Mouse (Mus musculus) gastrocnemius, adult 2 months (tissue): ENCODE measurements at regions not wholly inside any gene's neighbourhood (a gene's known extent, or its start where the extent isn't known, plus 50 kb on each side); places are given as distances from the start of the nearest gene placed in this dataset.
"Not testable (repeated sequence)": the region's sequence is repeated elsewhere in the genome, so short reads cannot be mapped to it uniquely, and the experiment has no call there.

ENCODE experiments used
- DNase-seq: peaks from one replicate; pipeline ENCODE4 v3.0.0; 2022
- H3K27ac ChIP-seq: fragments of 200-600 bp; 2 replicates; pipeline ENCODE4 v1.8.1; 2022; ENCODE audit warnings: mild to moderate bottlenecking
- H3K4me3 ChIP-seq: fragments of 200-600 bp; 2 replicates; pipeline ENCODE4 v1.8.1; 2022; ENCODE audit warnings: mild to moderate bottlenecking, moderate library complexity
- CTCF ChIP-seq: fragments of 200-600 bp; IDR thresholded peaks from 2 replicates; pipeline ENCODE4 v1.8.1; 2022; ENCODE audit warnings: antibody characterized with exemption, mild to moderate bottlenecking, moderate library complexity
- intact Hi-C: fragments of 180-260 bp; cut with DNase I; formaldehyde crosslinking; loops from one replicate; pipeline ENCODE4 v1.15.1; 2025

GRCm38 (mm10) chr5:74801946-74802345, 99.2 kb upstream of the Lnx1 start:
- no peak for DNase-seq
- intact Hi-C loops: no loop called here
- Histone ChIP-seq H3K27ac (no peak overlapping the region), H3K4me3 (no peak overlapping the region)
- TF ChIP-seq CTCF: no peak

DNA sequence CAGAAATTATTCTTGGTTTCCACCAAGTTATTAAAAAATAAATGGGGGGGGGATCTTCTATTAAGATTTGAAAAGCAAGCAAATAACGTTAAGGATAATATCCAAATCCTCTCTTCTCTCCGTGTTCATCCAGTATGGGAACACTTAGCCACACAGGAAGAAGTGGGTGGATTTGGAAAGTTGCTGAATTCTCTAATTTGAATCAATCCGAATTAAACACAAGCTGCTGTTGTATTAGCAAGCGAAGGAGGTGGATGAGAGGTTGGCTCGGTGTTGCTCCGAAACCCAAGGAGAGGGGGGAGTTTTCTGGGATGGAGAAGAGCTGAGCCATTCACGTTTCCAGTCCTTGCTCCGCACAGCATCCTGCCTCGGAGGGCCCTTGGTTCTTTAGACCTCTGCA, 97.6 kb upstream of the Lnx1 start:
- no peak for DNase-seq
- TF ChIP-seq CTCF: no peak
- no peak overlapping the region for H3K27ac ChIP-seq
- no peak overlapping the region for H3K4me3 ChIP-seq
- intact Hi-C loops: no loop called here

- Histone ChIP-seq H3K4me3 (no peak overlapping the region), H3K27ac (no peak overlapping the region; the same call in 1 of the 2 replicates)
- intact Hi-C loops: loop anchor here (5.0 to 10.0 kb wide), 2 partner anchors 148 to 154 kb away; no protein-coding TSS in a partner anchor
- peak; percentile 52 for DNase-seq
- peak; percentile 68 for TF ChIP-seq CTCF
Measured at GRCm38 (mm10) chr5:74796421-74797067, 93.8 kb upstream of the Lnx1 start.

DNA sequence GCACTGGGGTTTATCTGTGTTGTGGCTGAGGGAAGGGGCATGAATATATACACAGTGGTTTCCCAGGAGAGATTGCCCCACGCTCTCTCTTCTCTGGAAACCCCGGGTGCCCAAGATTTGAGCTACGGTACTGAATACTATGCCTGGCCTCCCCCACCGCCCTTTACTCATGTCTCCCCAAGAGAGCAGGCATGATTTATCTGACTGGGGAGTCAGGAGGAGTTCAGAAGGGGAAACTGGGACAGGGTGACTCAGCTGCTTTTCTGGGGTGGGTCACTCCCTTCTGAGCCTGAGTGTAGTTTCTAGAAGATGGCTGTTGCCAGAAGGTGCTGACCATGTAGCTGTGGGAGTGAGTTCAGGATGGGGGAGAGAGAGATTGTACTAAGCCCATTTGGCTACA, 92.0 kb upstream of the Lnx1 start:
- intact Hi-C loops: loop anchor here (5.0 to 10.0 kb wide), 3 partner anchors 150 to 363 kb away; no protein-coding TSS in a partner anchor
- peak; percentile 46 for DNase-seq
- no peak overlapping the region for H3K4me3 ChIP-seq
- no peak for TF ChIP-seq CTCF
- H3K27ac ChIP-seq: peak overlapping the region; percentile 82

- intact Hi-C loops: loop anchor here (5.0 to 10.0 kb wide), 2 partner anchors 151 to 364 kb away; no protein-coding TSS in a partner anchor
- DNase-seq: peak; percentile 56
- no peak for TF ChIP-seq CTCF
- H3K27ac ChIP-seq: peak overlapping the region; percentile 82
- H3K4me3 ChIP-seq: no peak overlapping the region
Measured at GRCm38 (mm10) chr5:74793431-74793830, 90.7 kb upstream of the Lnx1 start.

- DNase-seq: no peak
- peak overlapping the region; percentile 54; the same call in 1 of the 2 replicates for H3K4me3 ChIP-seq
Measured at GRCm38 (mm10) chr5:74792936-74793335, 90.2 kb upstream of the Lnx1 start.

DNA sequence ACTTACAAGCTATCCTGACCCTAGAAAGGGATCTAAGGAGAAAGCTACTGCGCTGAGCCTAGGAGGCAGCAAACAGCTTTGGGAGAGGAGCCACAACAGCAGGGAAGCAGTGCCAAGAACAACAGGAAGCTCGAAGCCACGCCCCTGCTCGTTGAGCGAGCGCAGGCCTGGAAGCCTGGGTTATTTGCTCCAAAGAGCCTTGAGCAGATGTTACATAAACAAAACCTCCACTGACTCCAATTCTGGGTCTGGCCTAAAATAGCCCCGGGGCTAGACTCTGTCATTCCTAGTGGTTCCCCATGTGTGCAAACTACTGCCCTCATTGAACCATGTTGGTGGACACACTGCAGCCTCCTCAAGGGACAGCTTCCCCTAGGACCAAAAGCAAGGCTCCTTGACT, 89.6 kb upstream of the Lnx1 start:
- intact Hi-C loops: loop anchor here (5.0 to 10.0 kb wide), 2 partner anchors 152 to 365 kb away; no protein-coding TSS in a partner anchor
- peak overlapping the region; percentile 54 for H3K4me3 ChIP-seq
- peak; percentile 91 for DNase-seq
- peak overlapping the region; percentile 82 for H3K27ac ChIP-seq
- TF ChIP-seq CTCF: peak; percentile 48

More at GRCm38 (mm10) chr5:74792936-74793335, 90.2 kb upstream of the Lnx1 start:
- intact Hi-C loops: loop anchor here (5.0 to 10.0 kb wide), 2 partner anchors 152 to 364 kb away; no protein-coding TSS in a partner anchor
- TF ChIP-seq CTCF: no peak
- peak overlapping the region; percentile 82 for H3K27ac ChIP-seq

GRCm38 (mm10) chr5:74790501-74790900, 87.8 kb upstream of the Lnx1 start:
- intact Hi-C loops: loop anchor here (5.0 to 10.0 kb wide), 2 partner anchors 154 to 367 kb away; no protein-coding TSS in a partner anchor
- not testable (repeated sequence) for H3K4me3 ChIP-seq, DNase-seq

GRCm38 (mm10) chr5:74783906-74784305, 81.2 kb upstream of the Lnx1 start:
- Histone ChIP-seq H3K4me3 (no peak overlapping the region), H3K27ac (peak overlapping the region; percentile 70)
- no peak for TF ChIP-seq CTCF
- peak; percentile 72 for DNase-seq
- intact Hi-C loops: no loop called here

More at GRCm38 (mm10) chr5:74790501-74790900, 87.8 kb upstream of the Lnx1 start:
- peak overlapping the region; percentile 82 for H3K27ac ChIP-seq

DNA sequence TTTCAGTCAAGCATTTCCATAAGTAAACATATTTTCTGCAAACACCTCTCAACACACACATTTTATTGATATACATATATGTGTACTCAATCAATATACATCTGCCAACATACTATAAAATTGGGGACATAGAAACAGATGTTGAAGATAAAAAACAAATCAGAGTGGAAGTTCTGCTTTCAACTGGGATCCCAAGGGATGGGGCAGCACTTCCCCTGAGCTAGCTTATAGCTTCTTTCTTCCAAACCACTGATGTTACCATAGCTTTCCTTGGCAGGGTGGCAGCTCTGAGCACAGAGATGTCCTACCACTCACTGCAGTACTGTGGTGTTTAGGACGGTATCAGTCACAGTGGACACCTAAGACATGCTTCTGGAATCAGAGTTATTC, 75.4 kb upstream of the Lnx1 start:
- intact Hi-C loops: no loop called here
- no peak overlapping the region for H3K27ac ChIP-seq

DNA sequence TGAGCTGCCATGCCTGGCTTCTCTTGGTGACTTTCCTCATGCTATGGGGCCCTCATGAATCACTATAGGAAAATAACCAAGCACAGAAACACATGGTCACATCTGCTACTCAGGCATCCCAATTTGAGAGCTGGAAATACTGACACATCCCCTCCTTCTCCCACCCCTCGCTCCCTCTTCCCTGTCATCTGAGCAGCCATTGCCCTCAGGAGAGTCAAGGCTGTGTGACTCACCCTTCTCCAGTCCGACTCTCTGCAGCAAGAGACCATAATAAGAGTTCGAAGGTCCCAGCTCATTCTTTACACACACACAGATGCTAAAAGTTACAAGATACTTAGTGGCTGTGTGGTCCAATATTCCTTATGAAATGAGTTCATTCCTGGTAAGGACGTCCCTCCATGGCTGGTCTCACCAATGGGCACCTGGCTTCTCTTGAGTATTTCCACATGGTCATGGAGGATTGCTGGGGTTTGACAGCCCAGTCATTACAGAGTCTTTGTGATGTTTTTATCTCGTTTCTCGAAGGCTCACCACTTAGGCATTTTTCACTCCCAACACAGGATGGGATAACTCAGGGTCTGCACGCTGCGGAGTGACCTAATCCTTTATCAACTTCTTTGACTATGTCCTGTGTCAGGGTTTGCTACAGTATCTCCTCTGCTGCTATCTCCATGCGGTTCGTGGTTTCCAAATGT, 74.8 kb upstream of the Lnx1 start:
- no peak for DNase-seq
- H3K27ac ChIP-seq: no peak overlapping the region
- H3K4me3 ChIP-seq: no peak overlapping the region
- no peak for TF ChIP-seq CTCF
- intact Hi-C loops: no loop called here

More for the DNA sequence above, 75.4 kb upstream of the Lnx1 start:
- DNase-seq: no peak
- no peak overlapping the region for H3K4me3 ChIP-seq
- no peak for TF ChIP-seq CTCF

- intact Hi-C loops: no loop called here
- H3K4me3 ChIP-seq: no peak overlapping the region
- peak overlapping the region; percentile 17; the same call in 1 of the 2 replicates for H3K27ac ChIP-seq
- DNase-seq: no peak
- no peak for TF ChIP-seq CTCF
Measured at GRCm38 (mm10) chr5:74776081-74776480, 73.4 kb upstream of the Lnx1 start.

- TF ChIP-seq CTCF: no peak
- Histone ChIP-seq H3K4me3 (no peak overlapping the region), H3K27ac (peak overlapping the region; percentile 31; the same call in 1 of the 2 replicates)
- DNase-seq: no peak
- intact Hi-C loops: no loop called here
Measured at GRCm38 (mm10) chr5:74775596-74775995, 72.9 kb upstream of the Lnx1 start.
